Mouse (Mus musculus): ENCODE measurements around the gene 1700011L22Rik. TPM values are rescaled to one million over a fixed set of nuclear protein-coding genes. Genes with fewer than 3 reads are reported as not detected.

Gene 1700011L22Rik
- polyA plus RNA-seq, 1 experiment from 2014 or later = not detected

GRCm38 (mm10) chr8:79229266-79229888 lies 19.0 kb downstream of the 1700011L22Rik start:
- Histone ChIP-seq H3K36me3 (no peaks in the 10 kb centered on the region), H3K9ac (no peak overlapping the region), H3K9me3 (no peaks in the 10 kb centered on the region), H3K27ac (no peak overlapping the region), H3K4me2 (no peak overlapping the region), H3K4me3 (no peak overlapping the region), H3K27me3 (no peaks in the 10 kb centered on the region), H3K4me1 (no peaks in the 10 kb centered on the region)
- WGBS = 49% methylated on average over 8 of the region's 8 CpGs
- ATAC-seq (ENCODE audit: insufficient number of reproducible peaks, low FRiP score, low TSS enrichment, low read depth) = no peak

- Histone ChIP-seq H3K27me3 (no peaks in the 10 kb centered on the region), H3K9me3 (no peaks in the 10 kb centered on the region), H3K4me2 (no peak overlapping the region), H3K27ac (no peak overlapping the region), H3K4me1 (no peaks in the 10 kb centered on the region), H3K36me3 (no peaks in the 10 kb centered on the region), H3K4me3 (no peak overlapping the region), H3K9ac (no peak overlapping the region)
- WGBS = 87% methylated on average over 3 of the region's 3 CpGs
- ATAC-seq (ENCODE audit: insufficient number of reproducible peaks, low FRiP score, low TSS enrichment, low read depth) = no peak
Observed at GRCm38 (mm10) chr8:79227916-79228315, 20.5 kb downstream of the 1700011L22Rik start.

DNA sequence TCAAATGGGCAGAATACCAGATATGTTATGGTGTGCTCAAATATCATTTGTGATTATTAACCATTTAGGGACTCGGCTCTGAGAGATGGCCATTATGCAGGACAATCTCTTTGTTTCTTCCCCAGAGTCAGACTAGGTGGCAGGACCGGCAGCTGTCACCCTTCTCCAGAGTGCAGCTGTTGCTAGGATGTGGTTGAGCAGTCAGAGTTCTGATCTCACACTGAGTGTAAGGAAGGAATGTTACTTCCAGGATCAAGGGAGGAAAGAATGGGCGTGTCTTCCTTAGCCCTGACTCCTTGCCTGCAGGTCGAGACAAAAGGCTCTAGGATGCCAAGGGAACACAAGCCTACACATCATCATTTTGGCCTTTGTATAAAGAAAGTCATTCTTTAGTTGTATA lies 21.2 kb downstream of the 1700011L22Rik start:
- WGBS = 72% methylated on average over 4 of the region's 4 CpGs
- no peak for ATAC-seq (ENCODE audit: insufficient number of reproducible peaks, low FRiP score, low TSS enrichment, low read depth)
- H3K9me3 ChIP-seq = no peaks in the 10 kb centered on the region
- H3K4me2 ChIP-seq = no peak overlapping the region
- no peak overlapping the region for H3K9ac ChIP-seq
- H3K27me3 ChIP-seq = no peaks in the 10 kb centered on the region
- H3K27ac ChIP-seq = no peak overlapping the region
- no peak overlapping the region for H3K4me3 ChIP-seq
- H3K4me1 ChIP-seq = peaks cover 7% of the 10 kb centered on the region
- H3K36me3 ChIP-seq = no peaks in the 10 kb centered on the region

DNA sequence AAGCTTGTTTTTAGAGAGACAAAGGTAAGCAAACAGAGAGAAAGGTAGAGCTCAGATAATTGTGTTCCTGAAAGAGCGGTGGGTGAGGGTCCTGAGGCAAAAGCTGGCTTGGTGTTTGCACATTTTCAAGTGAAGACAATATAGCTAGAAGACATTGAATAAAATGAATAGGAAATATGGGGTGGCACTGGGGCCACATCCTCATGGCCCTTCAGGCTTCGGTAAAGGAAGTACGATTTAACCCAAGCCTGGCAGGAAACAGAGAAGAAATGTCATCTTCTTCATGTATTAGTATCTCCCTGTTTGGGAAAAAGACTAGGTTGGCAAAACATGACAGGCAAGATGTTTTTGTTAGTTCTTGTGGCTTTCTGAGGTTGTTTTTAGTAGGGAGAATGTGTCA lies 22.3 kb downstream of the 1700011L22Rik start:
- no peaks in the 10 kb centered on the region for H3K36me3 ChIP-seq
- H3K4me2 ChIP-seq = no peak overlapping the region
- no peak overlapping the region for H3K27ac ChIP-seq
- no peaks in the 10 kb centered on the region for H3K27me3 ChIP-seq
- H3K9me3 ChIP-seq = no peaks in the 10 kb centered on the region
- no peak overlapping the region for H3K4me3 ChIP-seq
- 95% methylated on average over 3 of the region's 3 CpGs for WGBS
- no peak overlapping the region for H3K9ac ChIP-seq
- peaks cover 10% of the 10 kb centered on the region for H3K4me1 ChIP-seq
- no peak for ATAC-seq (ENCODE audit: insufficient number of reproducible peaks, low FRiP score, low TSS enrichment, low read depth)

- no peak overlapping the region for H3K4me2 ChIP-seq
- ATAC-seq (ENCODE audit: insufficient number of reproducible peaks, low FRiP score, low TSS enrichment, low read depth) = no peak
- 75% methylated on average over 7 of the region's 7 CpGs for WGBS
- H3K4me1 ChIP-seq = peaks cover 10% of the 10 kb centered on the region
- no peaks in the 10 kb centered on the region for H3K9me3 ChIP-seq
- no peak overlapping the region for H3K9ac ChIP-seq
- H3K36me3 ChIP-seq = no peaks in the 10 kb centered on the region
- no peaks in the 10 kb centered on the region for H3K27me3 ChIP-seq
- H3K27ac ChIP-seq = no peak overlapping the region
- H3K4me3 ChIP-seq = no peak overlapping the region
Observed at GRCm38 (mm10) chr8:79225586-79225985, 22.8 kb downstream of the 1700011L22Rik start.

DNA sequence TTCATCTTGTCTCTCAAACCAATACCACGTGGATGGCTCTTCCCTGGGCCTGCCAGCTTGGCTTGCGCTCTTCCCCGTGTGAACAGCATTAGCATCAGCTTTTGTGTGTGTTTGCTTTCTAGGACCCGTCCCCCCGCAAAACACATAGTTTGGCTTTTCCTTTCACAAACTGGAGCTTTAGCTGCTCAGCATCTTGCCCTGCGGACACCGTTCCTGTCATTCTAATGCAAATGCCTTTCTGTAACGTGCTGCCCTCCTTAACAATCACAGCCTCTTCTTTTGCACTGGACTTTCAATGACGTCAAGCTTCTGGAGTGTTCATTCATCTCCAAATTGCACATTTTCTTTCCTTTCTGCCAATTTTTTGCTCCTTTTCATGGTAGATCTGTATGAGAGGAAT lies 24.0 kb downstream of the 1700011L22Rik start:
- H3K4me1 ChIP-seq = peaks cover 10% of the 10 kb centered on the region
- no peaks in the 10 kb centered on the region for H3K9me3 ChIP-seq
- no peak overlapping the region for H3K9ac ChIP-seq
- ATAC-seq (ENCODE audit: insufficient number of reproducible peaks, low FRiP score, low TSS enrichment, low read depth) = no peak
- no peak overlapping the region for H3K27ac ChIP-seq
- H3K4me3 ChIP-seq = no peak overlapping the region
- no peak overlapping the region for H3K4me2 ChIP-seq
- WGBS = 84% methylated on average over 9 of the region's 9 CpGs
- no peaks in the 10 kb centered on the region for H3K36me3 ChIP-seq
- no peaks in the 10 kb centered on the region for H3K27me3 ChIP-seq

GRCm38 (mm10) chr8:79222752-79223141 lies 25.6 kb downstream of the 1700011L22Rik start:
- Histone ChIP-seq H3K4me2 (no peak overlapping the region), H3K27ac (peak overlapping the region; percentile 79; the same call in 1 of the 2 replicates), H3K9me3 (no peaks in the 10 kb centered on the region), H3K9ac (no peak overlapping the region), H3K4me1 (peaks cover 10% of the 10 kb centered on the region), H3K36me3 (no peaks in the 10 kb centered on the region), H3K4me3 (no peak overlapping the region), H3K27me3 (no peaks in the 10 kb centered on the region)
- no peak for ATAC-seq (ENCODE audit: insufficient number of reproducible peaks, low FRiP score, low TSS enrichment, low read depth)
- WGBS = 66% methylated on average over 5 of the region's 5 CpGs

- H3K9me3 ChIP-seq = no peaks in the 10 kb centered on the region
- H3K9ac ChIP-seq = no peak overlapping the region
- H3K36me3 ChIP-seq = no peaks in the 10 kb centered on the region
- WGBS = 30% methylated on average over 5 of the region's 5 CpGs
- H3K27me3 ChIP-seq = no peaks in the 10 kb centered on the region
- H3K4me3 ChIP-seq = no peak overlapping the region
- H3K4me1 ChIP-seq = peaks cover 10% of the 10 kb centered on the region
- no peak overlapping the region for H3K4me2 ChIP-seq
- peak; percentile 35; the same call in 1 of the 2 replicates for ATAC-seq (ENCODE audit: insufficient number of reproducible peaks, low FRiP score, low TSS enrichment, low read depth)
- peak overlapping the region; percentile 79 for H3K27ac ChIP-seq
Observed at GRCm38 (mm10) chr8:79222106-79222751, 26.1 kb downstream of the 1700011L22Rik start.

- Histone ChIP-seq H3K4me2 (no peak overlapping the region), H3K27me3 (no peaks in the 10 kb centered on the region), H3K9me3 (no peaks in the 10 kb centered on the region), H3K4me1 (peaks cover 44% of the 10 kb centered on the region), H3K36me3 (no peaks in the 10 kb centered on the region), H3K4me3 (no peak overlapping the region), H3K27ac (no peak overlapping the region), H3K9ac (no peak overlapping the region)
- 71% methylated on average over 9 of the region's 9 CpGs for WGBS
- no peak for ATAC-seq (ENCODE audit: insufficient number of reproducible peaks, low FRiP score, low TSS enrichment, low read depth)
Observed at GRCm38 (mm10) chr8:79211630-79212029, 36.7 kb downstream of the 1700011L22Rik start.

- H3K27me3 ChIP-seq = no peaks in the 10 kb centered on the region
- H3K4me2 ChIP-seq = peak overlapping the region; percentile 50
- peaks cover 48% of the 10 kb centered on the region for H3K4me1 ChIP-seq
- H3K9ac ChIP-seq = no peak overlapping the region
- 2% methylated on average over 27 of the region's 27 CpGs for WGBS
- peak; percentile 80 for ATAC-seq (ENCODE audit: insufficient number of reproducible peaks, low FRiP score, low TSS enrichment, low read depth)
- H3K27ac ChIP-seq = peak overlapping the region; percentile 99
- no peaks in the 10 kb centered on the region for H3K9me3 ChIP-seq
- no peaks in the 10 kb centered on the region for H3K36me3 ChIP-seq
- H3K4me3 ChIP-seq = peak overlapping the region; percentile 28
Observed at GRCm38 (mm10) chr8:79209641-79210358, 38.6 kb downstream of the 1700011L22Rik start.

GRCm38 (mm10) chr8:79208691-79209640 lies 39.4 kb downstream of the 1700011L22Rik start:
- Histone ChIP-seq H3K36me3 (no peaks in the 10 kb centered on the region), H3K9ac (no peak overlapping the region), H3K27ac (peak overlapping the region; percentile 99), H3K4me1 (peaks cover 48% of the 10 kb centered on the region), H3K4me3 (peak overlapping the region; percentile 28; the same call in 1 of the 2 replicates), H3K9me3 (no peaks in the 10 kb centered on the region), H3K27me3 (no peaks in the 10 kb centered on the region), H3K4me2 (peak overlapping the region; percentile 50)
- ATAC-seq (ENCODE audit: insufficient number of reproducible peaks, low FRiP score, low TSS enrichment, low read depth) = peak; percentile 73
- WGBS = 4% methylated on average over 15 of the region's 15 CpGs

Data from limb, embryonic 15.5 days (tissue).